Mouse (Mus musculus) adipocyte (in vitro differentiated cells): ENCODE data around the gene Wnt11.

Experiments used
- DNase-seq: peaks from one replicate; pipeline ENCODE4 v3.0.0-alpha.2; 2016; ENCODE audit warnings: low spot score

Gene Wnt11

DNA sequence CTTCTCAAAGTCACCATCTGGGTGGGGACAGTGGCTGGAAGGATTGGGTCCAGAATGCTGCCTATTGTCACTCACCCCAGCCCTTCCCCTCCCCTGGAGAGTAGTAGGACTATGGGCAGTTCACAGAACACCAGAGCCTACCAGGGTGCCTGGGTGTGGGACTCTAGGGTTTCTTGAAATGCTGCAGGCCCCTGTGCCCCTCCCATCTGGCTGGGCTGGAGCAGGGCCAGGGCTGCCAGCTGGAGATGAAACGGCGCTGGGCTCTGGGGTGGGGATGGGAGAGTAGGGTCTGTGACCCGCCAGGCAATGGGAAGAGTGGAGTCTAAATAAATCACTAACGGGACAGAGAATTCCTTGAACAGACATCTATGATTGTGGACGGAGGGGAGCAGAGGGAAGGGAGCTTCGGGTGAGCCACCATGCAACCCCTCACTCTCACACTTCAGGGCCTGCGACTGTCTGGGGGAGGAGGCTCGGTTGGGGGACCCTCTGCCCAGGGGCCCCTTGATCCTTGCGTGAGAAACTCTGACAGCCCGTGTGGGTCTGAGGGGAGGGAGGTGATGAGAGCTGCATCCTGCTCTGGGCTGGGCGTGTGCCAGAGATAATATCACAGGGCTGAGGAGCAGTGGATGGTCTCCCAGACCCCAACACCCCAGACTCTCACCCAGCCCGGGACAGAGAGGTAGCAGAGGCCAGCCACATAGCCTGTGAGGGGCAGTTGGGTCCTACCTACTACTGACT lies 32.3 kb downstream of the Wnt11 start:
- DNase-seq: no peak

DNA sequence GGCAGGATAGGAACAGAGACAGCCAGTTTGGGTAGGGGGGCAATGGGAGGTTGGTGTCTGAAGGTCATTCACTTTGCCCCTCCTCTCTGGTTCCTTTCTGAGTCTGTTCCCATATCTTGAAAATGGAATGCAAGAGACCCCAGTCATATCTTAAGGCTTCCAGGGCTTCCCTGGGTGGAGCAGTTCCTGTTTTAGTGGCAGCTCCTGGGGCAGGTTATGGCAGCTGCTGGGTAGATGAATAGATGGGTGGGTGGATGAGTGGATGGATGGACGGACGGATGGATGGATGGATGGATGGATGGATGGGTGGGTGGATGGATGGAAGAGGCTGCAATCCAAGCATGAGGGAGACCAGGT lies 32.9 kb downstream of the Wnt11 start:
- DNase-seq: no peak

DNA sequence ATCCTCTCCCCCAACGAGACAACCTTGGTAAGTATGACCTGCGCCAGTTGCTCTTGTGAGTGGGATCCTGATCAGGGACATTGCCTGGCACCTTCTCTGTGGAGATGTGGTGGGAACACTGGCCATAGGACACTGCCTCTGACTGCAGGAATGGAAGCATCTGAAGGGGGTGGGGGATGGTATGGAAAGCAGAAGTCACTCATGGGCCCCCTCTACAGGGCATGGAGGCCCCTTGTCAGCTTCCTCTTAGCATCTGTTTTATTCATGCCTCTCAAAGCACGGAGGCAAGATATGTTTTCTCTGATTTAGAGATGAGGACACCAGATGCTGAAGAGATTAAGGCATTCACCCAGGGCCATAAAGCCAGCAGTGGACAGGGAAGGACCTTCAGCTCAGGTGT lies 34.2 kb downstream of the Wnt11 start:
- DNase-seq: no peak

DNA sequence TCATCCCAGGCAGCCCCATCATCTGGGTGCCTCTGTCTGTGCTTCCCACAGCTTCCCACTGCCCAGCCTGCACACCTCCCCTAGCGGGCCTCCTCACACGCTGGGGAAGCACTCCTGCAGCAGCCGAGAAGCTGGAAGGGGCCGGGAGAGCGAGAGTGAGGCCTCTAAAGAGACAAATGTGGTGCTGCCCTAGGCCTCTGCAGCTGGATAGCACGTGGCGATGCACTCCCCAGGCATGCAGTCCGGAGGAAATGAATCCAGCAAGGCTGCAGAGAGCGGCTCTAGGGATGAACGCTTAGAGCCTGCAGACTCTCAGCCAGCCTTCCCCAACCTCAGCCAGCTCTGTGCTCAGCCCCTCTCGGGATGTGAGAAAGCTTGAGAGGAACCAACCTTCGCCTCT lies 35.9 kb downstream of the Wnt11 start:
- no peak for DNase-seq

DNA sequence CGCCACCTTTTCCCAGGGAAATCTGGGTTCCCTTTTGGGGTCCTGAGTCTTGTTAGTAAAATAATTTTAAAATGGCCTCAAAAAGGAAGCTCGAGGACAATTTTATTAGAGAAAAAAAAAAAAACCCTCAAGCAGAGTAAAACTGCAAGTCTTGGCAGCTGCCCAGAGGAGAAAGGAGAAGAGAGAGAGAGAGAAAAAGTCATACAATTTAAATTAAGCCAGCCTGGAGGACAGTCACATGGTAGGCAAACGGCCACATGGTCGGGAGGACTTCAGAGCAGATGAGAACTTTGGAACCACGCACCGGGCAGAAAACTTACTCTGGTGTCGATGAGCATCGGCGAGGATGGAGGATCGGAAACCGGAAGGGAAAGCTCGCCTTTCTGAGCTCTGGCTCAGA lies 37.0 kb downstream of the Wnt11 start:
- no peak for DNase-seq

DNA sequence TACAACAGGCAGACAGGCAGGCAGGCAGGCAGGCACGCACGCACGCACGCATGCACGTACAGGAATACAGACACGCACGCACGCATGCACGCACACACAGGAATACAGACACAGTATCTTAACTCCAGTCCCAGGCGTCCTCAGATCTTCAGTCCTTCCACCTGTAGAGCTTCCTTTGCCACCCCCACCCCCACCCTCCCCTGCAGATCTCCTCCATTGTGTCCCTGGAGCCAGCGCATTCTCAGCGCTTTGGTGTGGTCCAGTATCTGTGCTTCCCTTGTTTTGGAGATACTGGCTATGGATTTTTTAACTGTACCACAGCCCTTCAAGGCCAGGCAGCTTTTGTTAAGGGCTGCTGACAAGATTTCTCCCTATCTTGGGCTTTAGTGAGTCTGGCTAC lies 38.4 kb downstream of the Wnt11 start:
- DNase-seq: no peak

DNA sequence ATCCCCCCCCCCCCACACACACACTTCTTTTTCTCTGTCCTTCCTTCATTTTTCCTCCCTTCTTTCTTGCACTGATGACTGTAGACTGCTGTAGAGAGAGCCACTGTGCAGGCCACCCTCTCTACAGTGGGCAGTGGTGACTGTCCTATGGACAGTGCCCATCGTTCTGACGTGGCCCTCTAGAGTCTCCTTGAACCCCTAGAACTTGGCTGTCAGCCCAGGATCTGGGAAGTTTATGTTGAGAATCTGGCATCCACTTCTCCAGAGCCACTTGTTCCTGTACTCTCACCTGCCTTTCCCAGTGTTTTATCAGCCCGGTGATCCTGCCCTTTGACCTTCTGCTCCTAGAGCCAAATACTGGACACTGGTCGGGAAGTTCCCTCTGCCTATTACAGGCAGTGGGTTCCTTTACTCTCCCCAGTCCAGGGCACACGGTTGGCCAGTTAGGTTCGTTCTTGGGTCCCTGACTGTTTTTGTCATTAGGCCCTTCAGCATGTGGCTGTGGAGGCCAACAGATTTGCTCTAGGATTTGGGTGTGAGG lies 39.6 kb downstream of the Wnt11 start:
- DNase-seq: no peak

DNA sequence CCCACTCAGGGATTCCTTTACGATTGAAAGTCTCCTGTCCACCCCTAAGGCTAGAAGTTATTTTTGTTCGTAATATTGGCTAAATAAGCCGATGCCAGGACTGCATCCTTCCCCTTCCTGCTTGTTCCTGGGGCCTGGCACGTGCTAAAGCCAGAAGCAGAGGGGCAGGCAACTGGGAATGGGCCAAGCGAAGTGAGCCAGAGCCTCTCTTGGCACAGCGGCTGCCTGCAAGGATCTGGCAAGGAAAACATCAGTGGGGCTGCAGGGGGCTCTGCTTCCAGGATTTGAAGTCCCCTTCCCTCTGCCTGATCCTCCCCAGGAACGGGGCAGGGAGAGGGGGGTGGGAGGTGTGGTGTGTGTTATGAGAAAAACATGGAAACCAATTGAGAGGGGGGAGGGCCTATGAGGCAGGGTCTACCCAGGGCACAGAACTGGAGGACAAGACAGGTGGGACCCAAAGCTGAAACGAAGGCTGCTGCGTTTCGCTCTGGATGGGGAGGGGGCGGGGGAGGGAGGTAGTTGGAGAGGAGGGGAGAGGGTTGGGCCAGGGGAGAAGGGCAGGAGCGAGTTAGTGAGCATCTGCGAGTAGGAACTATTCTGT lies 40.6 kb downstream of the Wnt11 start:
- DNase-seq: no peak

DNA sequence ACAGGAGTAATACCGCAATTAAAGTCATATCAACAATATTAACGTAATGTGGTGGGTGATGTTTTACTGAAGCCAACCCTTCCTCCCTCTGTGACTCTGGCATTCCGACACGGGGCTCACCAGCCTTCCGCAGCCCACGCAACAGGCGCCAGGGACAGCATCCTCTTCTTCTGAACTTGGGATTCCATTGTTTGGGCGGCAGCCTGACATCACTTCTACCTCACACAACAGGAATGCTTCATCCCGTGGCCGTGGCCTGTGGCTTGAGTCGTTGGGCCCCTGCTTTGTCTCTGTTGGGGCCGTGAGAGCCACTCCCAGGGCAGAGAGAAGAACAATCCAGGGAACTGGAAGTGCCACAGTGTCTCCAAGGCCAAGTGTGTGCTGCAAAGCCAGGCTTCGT lies 41.2 kb downstream of the Wnt11 start:
- DNase-seq: no peak

DNA sequence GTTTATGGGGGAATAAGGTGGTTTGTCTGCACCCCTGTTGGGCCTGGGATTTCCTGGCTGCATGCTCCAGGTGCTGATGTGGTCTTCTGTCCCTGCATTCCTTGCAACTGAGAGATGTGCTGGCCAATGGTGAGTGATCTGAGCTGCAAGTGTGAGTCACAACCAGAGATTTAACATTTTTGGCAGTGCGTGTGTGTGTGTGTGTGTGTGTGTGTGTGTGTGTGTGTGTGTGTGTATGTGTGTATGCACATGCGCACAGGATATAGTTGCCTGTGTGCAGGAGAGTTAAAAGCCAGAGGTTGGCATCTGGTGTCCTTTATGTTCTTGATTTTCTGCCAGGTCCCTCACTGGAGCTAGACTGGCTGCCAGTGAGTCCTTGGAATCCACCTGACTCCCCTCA lies 44.3 kb downstream of the Wnt11 start:
- DNase-seq: no peak

DNA sequence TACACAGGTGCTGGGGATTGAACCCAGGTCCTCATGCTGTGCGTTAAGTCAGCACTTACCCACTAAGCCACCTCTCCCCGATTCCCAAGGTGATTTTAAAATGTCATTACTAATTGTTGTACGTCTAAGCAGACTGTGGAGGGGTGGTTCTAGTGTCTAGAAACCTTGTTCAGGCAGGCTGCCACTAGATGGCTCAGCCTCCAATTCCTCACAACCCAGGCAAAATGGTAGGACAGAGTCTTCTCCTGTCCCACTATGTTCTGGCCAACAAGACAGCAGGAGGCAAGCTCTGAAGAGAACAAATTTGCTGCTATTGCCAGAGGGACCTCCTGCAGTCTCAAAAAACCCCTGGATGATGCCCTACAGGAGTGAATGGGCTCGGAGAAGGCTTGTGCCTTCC lies 47.0 kb downstream of the Wnt11 start:
- DNase-seq: peak; percentile 53

DNA sequence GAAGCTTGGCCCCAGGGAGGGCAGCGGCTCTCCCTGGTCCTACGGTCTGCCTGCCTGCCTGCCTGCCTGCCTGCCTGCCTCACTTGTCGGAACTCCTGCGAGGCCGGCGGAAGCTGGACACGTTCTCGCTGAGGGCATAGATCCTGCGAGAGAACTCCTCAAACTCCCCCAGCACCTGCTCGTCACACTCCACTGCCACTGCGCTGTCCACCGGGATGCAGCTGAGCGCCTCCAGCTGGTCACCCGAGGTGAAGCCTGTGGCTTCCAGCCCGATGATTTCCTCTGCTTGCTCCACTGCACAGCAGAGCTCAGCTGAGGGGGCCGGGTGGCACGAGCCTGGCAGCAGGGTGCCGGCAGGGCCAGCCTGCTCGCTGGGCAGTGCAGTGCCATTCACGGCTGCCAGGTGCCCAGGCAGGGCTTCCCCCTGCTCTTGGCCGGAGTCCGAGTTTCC lies 52.9 kb downstream of the Wnt11 start:
- no peak for DNase-seq

DNA sequence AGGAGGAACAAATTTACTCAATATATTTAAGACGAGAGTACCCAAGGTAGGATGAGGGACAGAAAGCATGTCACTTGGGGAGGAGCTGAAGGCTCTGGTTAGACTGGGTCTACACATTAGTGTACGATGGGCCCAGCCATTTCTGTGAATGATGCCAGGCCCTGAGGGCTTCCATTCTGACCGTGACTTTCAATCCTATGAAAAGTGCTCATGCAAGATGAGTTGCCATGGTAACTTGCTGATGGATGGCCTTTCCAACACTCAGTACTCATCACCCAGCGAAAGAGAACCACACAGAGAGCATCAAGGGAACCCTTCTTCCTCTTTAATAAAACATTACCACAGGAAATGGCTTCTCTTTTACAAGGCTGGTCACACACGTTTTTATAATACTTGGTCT lies 53.9 kb downstream of the Wnt11 start:
- no peak for DNase-seq

DNA sequence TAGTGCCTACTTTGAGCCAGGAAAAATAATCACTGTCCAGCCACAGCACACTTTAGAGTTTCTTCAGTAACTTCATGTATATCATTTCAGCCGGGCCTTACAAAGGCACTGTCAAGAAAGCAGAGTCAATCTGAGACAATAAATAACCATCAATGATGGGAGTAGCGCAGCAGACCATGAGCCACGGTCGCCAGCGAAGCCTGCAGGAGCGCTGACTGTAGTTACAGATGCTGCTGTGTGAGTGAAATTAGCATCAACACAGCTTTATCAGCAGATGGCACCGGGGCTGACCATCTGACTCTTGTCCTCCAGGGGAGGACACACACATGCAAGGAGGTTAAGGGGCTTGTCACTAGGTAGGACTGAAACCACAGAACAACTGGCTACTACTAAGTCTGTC lies 54.3 kb downstream of the Wnt11 start:
- no peak for DNase-seq

DNA sequence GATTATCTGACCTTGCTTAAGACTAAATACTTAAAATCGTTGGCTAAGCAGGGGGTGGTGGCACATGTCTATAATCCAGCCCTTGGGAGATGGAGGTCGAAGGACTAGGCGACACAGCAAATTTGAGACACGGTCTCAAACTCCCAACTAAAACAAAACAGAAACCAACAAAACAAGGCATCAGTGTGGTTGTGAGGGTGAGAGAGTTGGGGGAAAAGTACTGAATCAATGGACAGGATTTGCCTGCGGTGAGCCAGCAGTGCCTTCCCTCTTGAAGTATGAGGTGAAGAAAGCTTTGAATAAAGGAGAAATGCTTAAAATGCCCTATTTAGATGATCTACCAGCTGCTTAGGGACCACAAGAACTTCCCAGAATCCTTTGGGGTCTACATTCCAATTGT lies 58.2 kb downstream of the Wnt11 start:
- DNase-seq: no peak

DNA sequence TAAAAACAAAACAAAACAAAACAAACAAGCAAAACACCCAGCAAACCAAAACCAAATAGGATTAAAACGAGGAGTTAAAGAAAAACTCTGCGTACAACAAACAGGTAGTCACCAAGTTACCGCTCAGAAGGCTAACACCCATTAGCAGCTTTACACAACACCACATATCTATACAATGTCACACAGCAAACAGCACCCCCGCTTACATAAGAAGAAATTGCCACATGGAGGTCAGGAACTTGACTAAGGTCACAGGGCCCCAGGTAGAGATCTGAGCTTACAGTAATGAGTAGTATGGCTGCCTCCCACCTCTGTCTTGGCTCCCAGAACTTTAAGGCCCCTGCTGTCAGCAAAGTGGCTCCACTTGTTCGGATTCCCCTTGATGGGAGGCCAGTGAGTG lies 59.4 kb downstream of the Wnt11 start:
- no peak for DNase-seq

DNA sequence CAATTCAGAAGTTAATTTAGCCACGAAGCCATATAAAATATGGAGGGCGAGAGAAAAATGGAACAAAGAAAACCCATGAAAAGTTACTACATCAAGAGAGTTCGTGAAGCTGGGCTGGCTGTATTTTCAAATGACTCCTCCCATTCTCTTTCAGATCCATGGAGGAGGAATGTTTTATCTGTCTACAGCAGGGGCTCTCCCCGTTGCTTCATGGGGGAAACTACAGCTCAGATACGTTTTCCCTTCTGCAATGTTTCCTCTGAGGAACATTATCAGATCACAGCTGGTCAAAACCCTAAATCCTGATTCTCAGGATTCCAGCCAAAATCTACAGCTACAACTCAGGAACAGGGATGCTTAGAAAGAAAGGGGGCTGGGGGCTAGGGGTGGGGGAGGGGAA lies 59.9 kb downstream of the Wnt11 start:
- DNase-seq: no peak

DNA sequence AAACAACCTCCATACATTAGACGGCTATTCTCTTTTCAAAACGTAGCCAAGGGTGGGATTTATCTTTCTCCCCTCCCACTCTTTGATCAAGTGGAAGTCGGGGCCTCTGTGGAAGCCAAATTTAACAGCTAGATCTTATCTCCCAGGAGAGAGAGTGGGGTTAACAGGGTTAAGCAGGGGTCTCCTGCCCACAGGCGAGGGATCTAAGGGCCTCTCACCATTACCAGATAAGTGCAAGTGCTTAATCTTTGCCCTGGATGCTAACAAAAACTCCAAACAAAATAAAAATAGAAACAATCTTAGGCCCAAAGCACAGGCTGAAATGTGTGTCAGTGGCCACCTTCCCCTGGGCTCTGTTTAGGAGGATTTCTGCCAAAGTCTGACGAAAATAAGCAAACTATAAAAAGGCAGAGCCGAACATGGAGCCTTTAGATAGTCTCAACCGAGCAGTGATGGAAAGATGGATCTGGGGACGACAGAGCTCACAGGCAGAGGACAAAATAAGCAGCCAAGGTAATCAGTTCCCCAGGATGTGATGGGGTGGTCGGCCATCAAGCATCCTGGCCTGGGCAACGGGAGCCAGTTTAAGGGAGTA lies 60.7 kb downstream of the Wnt11 start:
- DNase-seq: peak; percentile 75

DNA sequence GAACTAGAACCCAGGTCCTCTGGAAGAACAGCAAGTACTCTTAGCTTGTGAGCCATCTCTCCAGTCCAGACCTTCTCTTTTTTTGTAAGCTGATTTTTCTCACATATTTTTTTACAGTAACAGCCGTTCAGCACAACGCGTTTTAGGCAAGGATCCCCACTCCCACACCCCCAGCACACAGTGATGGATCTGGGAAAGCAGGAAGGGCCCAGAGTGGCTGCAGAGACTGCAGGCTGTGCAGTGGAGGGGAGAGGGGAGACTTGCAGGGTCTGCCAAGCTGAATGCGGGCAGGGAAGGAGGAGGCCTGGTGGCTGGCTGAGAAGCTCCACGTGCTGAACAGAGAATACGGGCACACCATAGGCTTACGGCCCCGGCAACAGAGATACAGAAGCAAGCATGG lies 62.4 kb downstream of the Wnt11 start:
- no peak for DNase-seq

DNA sequence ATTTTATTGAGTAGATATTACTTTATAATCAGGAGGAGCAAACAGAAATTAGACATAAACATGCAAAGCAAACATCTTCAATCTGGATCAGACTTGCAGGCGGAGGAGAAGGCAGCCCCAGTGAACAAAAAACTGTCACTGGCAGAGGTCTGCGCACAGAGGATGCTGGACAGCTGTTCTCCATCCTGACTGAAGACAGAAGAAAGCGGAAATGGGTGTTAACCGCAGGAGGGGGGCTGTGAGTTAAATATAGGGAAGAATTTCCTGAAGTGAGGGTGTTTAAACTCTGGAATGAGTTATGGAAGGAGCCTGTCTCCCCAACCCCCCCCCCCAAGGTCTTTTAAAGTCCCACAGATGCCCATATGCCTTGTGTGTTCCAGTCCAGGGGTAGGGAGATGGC lies 64.9 kb downstream of the Wnt11 start:
- no peak for DNase-seq

DNA sequence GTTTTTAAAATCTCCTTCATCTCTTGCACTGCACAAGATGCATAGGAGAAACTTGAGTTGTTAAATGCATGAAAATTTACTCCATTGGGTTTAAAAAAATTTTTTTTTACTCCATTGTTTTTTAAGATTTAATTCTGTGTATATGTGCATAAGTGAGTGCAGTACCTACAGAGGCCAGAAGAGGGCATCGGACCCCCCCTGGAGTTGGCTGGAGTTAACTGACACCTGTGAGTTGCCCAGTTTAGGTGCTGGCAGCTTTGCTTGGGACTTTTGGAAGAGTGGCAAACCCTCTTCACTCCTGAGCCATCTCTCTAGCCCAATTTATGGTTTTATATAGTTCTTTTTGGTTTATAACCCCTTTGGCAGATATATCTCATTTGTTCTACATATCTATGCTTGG lies 66.2 kb downstream of the Wnt11 start:
- no peak for DNase-seq

DNA sequence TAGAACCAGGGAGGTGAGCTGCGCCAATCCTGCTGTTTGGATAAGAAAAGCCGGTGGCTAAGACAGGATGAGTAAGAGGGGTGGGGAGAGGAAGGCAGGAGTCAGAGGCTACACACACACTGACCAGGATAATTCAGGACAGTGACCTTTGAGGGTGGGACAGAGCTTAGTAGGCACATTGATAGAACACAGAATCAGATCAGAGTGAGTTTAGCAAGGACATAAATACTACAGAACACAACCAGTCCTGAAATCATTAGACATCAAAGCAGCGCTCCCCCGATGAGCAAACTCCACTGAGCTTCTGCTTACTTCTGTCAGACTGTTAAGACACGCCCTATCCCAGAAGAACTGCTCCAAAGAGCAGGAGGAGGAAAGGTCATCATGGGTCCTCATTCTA lies 69.0 kb downstream of the Wnt11 start:
- peak; percentile 63 for DNase-seq
